Mouse (Mus musculus) forelimb bud, embryonic 11.5 days (tissue): ENCODE data around the gene Tas2r119.

Experiments used
- DNase-seq: peaks from one replicate; pipeline ENCODE4 v3.0.0-alpha.2; 2012; ENCODE audit warnings: low read depth, low spot score

Tas2r119 gene

DNA sequence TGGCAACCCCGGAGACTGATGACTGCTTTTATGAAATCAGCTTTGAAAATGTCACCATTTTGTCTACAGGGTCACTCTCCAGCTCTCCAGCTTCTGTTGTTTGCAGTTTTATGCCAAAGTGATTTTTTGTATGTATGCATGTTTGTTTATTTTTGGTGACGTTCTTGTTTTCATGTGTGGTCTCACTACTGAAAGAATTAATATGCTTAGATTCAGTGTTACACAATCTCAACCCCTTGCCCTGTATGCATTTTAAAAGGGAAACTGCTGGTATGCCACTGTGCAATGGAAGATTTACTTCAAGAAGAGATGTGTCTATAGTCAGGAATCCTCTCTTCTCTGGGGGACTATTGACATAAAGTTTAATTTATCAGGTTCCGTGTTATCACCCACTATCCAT lies 48.3 kb downstream of the Tas2r119 start:
- no peak for DNase-seq

DNA sequence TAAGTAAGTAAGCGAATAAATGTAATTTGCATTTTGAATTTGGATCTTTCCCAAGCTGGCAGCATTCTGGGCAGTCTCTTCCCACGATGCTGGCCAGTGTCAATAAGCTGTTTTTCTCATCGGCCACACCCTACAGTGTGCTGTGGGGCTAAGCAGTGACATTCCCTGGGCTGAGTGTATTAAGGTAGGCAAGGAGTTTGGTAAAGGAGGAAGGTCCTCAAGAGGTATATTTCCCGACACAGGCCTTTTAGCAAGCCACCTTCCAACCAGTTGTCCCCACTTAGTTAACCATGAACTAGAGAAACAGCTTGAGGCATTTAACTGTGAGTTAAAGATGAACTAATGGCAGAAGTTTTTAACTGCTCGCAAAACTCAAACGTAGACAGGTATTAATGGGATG lies 49.3 kb downstream of the Tas2r119 start:
- no peak for DNase-seq

DNA sequence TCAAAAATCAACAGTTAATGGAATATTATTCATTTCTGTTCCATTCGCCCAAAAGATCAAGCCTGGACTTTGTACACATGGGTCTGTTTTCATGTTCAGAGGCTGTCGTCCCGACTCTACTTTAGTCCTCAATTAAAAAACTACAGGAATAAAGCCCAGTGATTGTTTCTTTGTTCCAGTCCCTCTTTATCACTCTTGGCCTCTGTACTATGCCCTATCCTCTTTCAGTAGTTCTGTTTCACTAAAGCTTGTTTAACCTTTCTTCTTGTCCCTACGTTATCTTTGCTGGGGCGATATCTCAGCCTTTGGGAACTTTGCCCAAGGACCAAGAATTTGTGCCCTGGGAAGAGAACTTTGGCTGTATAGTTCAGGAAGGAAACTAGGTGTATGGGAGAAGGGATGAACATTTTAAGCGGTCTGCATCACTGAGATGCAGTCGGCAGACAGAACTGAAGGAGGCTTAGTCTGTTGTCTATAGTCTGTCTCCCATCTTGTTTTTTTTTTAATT lies 49.9 kb downstream of the Tas2r119 start:
- no peak for DNase-seq
